Mouse (Mus musculus) small intestine, adult 2 months (tissue): ENCODE measurements at regions not wholly inside any gene's neighbourhood (a gene's known extent, or its start where the extent isn't known, plus 50 kb on each side); places are given as distances from the start of the nearest gene placed in this dataset.

Experiments used
- H3K27ac ChIP-seq: fragments of 200-500 bp; 2 replicates; pipeline ENCODE4 v1.5.1; 2012; ENCODE audit warnings: low read depth, low read length, control low read depth, inconsistent platforms; ENCODE audit not compliant: insufficient read depth
- H3K27me3 ChIP-seq: fragments of 200-500 bp; 2 replicates; pipeline ENCODE4 v1.6.1; 2012; ENCODE audit warnings: mild to moderate bottlenecking, moderate library complexity, low read length, inconsistent platforms; ENCODE audit not compliant: control insufficient read depth, insufficient read depth
- H3K36me3 ChIP-seq: fragments of 200-500 bp; 2 replicates; pipeline ENCODE4 v1.6.1; 2012; ENCODE audit warnings: mild to moderate bottlenecking, low read length, control low read depth, inconsistent platforms; ENCODE audit not compliant: control insufficient read depth, insufficient read depth
- H3K4me1 ChIP-seq: fragments of 200-500 bp; 2 replicates; pipeline ENCODE4 v1.6.1; 2012; ENCODE audit warnings: low read length, inconsistent platforms, mixed read lengths; ENCODE audit not compliant: control insufficient read depth, insufficient read depth, insufficient read length
- H3K4me3 ChIP-seq: fragments of 200-500 bp; 2 replicates; pipeline ENCODE4 v1.5.1; 2012; ENCODE audit warnings: low read depth, mild to moderate bottlenecking, control low read depth, inconsistent platforms, low read length, moderate library complexity
- CTCF ChIP-seq: fragments of 200-500 bp; IDR thresholded peaks from 2 replicates; pipeline ENCODE4 v1.5.1; 2012; ENCODE audit warnings: low read depth, mild to moderate bottlenecking, control low read depth, inconsistent platforms, low read length, moderate library complexity, mixed read lengths; ENCODE audit not compliant: insufficient replicate concordance, insufficient read length; ENCODE audit errors: extremely low read depth
- POLR2A ChIP-seq: fragments of 200-500 bp; IDR thresholded peaks from 2 replicates; pipeline ENCODE4 v1.6.1; 2012; ENCODE audit warnings: low read depth, mild to moderate bottlenecking, control low read depth, inconsistent platforms, low read length, moderate library complexity
- WGBS: fragments of 180-500 bp; shearing (Covaris S2); methylation state at CpG from one replicate; pipeline ENCODE4 v1.1.7; 2018; 5-methylcytosine and 5-hydroxymethylcytosine counted together

GRCm38 (mm10) chr14:58467856-58468255 is 397.5 kb downstream of the Fgf9 start:
- TF ChIP-seq CTCF (no peak), POLR2A (no peak)
- WGBS: 83% methylated on average over 5 of the region's 5 CpGs
- Histone ChIP-seq H3K4me3 (no peak overlapping the region), H3K27me3 (no peaks in the 10 kb centered on the region), H3K27ac (no peak overlapping the region), H3K4me1 (no peaks in the 10 kb centered on the region), H3K36me3 (no peaks in the 10 kb centered on the region)

DNA sequence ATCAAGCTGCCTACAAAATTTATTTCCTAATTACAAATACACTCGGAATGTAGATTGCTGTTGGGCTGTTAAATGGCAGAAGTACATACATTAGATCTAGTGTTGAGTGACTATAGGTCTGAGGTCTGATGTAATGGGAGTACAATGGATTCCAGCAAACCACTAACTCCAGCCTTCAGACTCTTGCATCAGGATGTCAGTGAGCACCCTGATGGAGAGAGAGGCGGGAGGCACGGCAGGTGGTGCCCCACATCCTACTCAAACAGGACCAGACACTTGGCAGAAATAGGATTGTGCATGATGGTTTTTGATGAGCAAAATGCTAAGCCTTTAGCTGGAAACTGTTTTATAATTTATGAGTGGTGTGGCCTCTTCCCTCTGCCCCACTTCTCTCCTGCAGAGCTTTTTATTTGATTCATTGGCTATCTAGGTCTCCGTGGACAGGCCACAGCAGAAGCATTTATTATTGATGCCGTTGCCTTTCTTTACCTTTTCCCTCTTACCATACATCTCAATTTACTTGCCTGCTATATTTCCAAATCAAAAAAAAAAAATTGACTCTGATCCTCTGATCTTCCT is 376.5 kb downstream of the Fgf9 start:
- no peak overlapping the region for H3K4me3 ChIP-seq
- WGBS: 95% methylated on average over 5 of the region's 5 CpGs
- H3K36me3 ChIP-seq: no peaks in the 10 kb centered on the region
- no peak overlapping the region for H3K27ac ChIP-seq
- H3K4me1 ChIP-seq: no peaks in the 10 kb centered on the region
- H3K27me3 ChIP-seq: no peaks in the 10 kb centered on the region
- no peak for TF ChIP-seq POLR2A
- no peak for TF ChIP-seq CTCF

DNA sequence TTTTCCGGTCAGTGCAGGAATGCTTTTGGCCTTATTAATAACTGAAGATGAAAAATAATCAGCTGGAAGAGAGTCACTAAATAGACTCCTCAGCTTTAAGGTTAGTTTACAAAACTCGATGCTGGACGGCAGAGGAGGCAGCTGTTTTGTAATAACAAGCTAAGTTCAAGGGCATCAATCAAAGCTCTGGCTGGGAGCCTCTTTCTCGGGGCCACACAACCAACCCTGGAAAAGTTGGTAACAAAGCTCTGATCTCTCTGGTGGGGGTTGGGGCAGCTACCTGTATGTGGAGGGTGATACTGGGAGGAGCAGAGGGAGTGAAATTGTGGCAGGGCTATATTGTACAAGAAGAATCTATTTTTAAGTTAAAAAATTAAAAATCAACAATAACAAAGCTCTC is 374.1 kb downstream of the Fgf9 start:
- WGBS: 49% methylated on average over 4 of the region's 4 CpGs
- H3K4me3 ChIP-seq: no peak overlapping the region
- TF ChIP-seq CTCF (no peak), POLR2A (no peak)

GRCm38 (mm10) chr14:58442501-58442900 is 372.2 kb downstream of the Fgf9 start:
- 91% methylated on average over 3 of the region's 3 CpGs for WGBS
- H3K27ac ChIP-seq: no peak overlapping the region
- no peak overlapping the region for H3K4me3 ChIP-seq
- no peaks in the 10 kb centered on the region for H3K36me3 ChIP-seq
- H3K4me1 ChIP-seq: no peaks in the 10 kb centered on the region
- TF ChIP-seq CTCF: no peak
- H3K27me3 ChIP-seq: no peaks in the 10 kb centered on the region

More for the DNA sequence above, 374.1 kb downstream of the Fgf9 start:
- H3K4me1 ChIP-seq: no peaks in the 10 kb centered on the region
- no peak overlapping the region for H3K27ac ChIP-seq
- H3K36me3 ChIP-seq: no peaks in the 10 kb centered on the region
- H3K27me3 ChIP-seq: no peaks in the 10 kb centered on the region

GRCm38 (mm10) chr14:58439963-58440362 is 369.6 kb downstream of the Fgf9 start:
- 95% methylated on average over 2 of the region's 2 CpGs for WGBS
- H3K4me3 ChIP-seq: no peak overlapping the region
- no peaks in the 10 kb centered on the region for H3K27me3 ChIP-seq
- TF ChIP-seq CTCF (no peak), POLR2A (no peak)
- no peaks in the 10 kb centered on the region for H3K36me3 ChIP-seq
- no peak overlapping the region for H3K27ac ChIP-seq
- no peaks in the 10 kb centered on the region for H3K4me1 ChIP-seq

GRCm38 (mm10) chr14:58436096-58436495 is 365.7 kb downstream of the Fgf9 start:
- Histone ChIP-seq H3K4me3 (no peak overlapping the region), H3K4me1 (no peaks in the 10 kb centered on the region), H3K36me3 (no peaks in the 10 kb centered on the region), H3K27ac (no peak overlapping the region), H3K27me3 (no peaks in the 10 kb centered on the region)
- no peak for TF ChIP-seq POLR2A
- TF ChIP-seq CTCF: no peak
- WGBS: 38% methylated on average over 3 of the region's 3 CpGs

GRCm38 (mm10) chr14:58426472-58426871 is 356.1 kb downstream of the Fgf9 start:
- Histone ChIP-seq H3K27ac (no peak overlapping the region), H3K4me3 (no peak overlapping the region), H3K36me3 (no peaks in the 10 kb centered on the region), H3K4me1 (peaks cover 5% of the 10 kb centered on the region; the same call in 1 of the 2 replicates), H3K27me3 (no peaks in the 10 kb centered on the region)
- WGBS: 45% methylated on average over 6 of the region's 6 CpGs
- TF ChIP-seq CTCF: no peak
- TF ChIP-seq POLR2A: no peak

GRCm38 (mm10) chr14:58421904-58422303 is 351.6 kb downstream of the Fgf9 start:
- 28% methylated on average over 5 of the region's 5 CpGs for WGBS
- H3K4me1 ChIP-seq: peaks cover 6% of the 10 kb centered on the region; the same call in 1 of the 2 replicates
- TF ChIP-seq CTCF (no peak), POLR2A (no peak)

More at GRCm38 (mm10) chr14:58421904-58422303, 351.6 kb downstream of the Fgf9 start:
- no peak overlapping the region for H3K27ac ChIP-seq
- no peaks in the 10 kb centered on the region for H3K36me3 ChIP-seq
- no peaks in the 10 kb centered on the region for H3K27me3 ChIP-seq
- H3K4me3 ChIP-seq: no peak overlapping the region
